Mouse (Mus musculus) liver, embryonic 16.5 days (tissue): ENCODE measurements around the gene Cldn14. TPM values are rescaled to one million over a fixed set of nuclear protein-coding genes. Genes with fewer than 3 reads are reported as not detected.
"Not testable (repeated sequence)": the region's sequence is repeated elsewhere in the genome, so short reads cannot be mapped to it uniquely, and the experiment has no call there.

Experiments
- ATAC-seq: fragments of 200-750 bp; cut with Nextera tagmentation; 2 replicates; pipeline ENCODE4 v1.8.0; 2017; ENCODE audit warnings: low read depth, mild to moderate bottlenecking, moderate number of reproducible peaks, moderate library complexity
- H3K27ac ChIP-seq: fragments of 300-500 bp; sonication (generic); 2 replicates; pipeline ENCODE4 v1.5.1; 2014; ENCODE audit warnings: mild to moderate bottlenecking, low read length
- H3K27me3 ChIP-seq: fragments of 300-500 bp; sonication (generic); 2 replicates; pipeline ENCODE4 v1.6.1; 2014; ENCODE audit warnings: low read depth, low read length, mixed read lengths; ENCODE audit not compliant: control insufficient read depth, insufficient read depth
- H3K36me3 ChIP-seq: fragments of 300-500 bp; sonication (generic); 2 replicates; pipeline ENCODE4 v1.6.1; 2014; ENCODE audit warnings: mild to moderate bottlenecking; ENCODE audit not compliant: control insufficient read depth, insufficient read depth
- H3K4me1 ChIP-seq: fragments of 300-500 bp; sonication (generic); 2 replicates; pipeline ENCODE4 v1.6.1; 2014; ENCODE audit warnings: low read depth, low read length, mixed read lengths; ENCODE audit not compliant: control insufficient read depth
- H3K4me2 ChIP-seq: fragments of 300-500 bp; sonication (generic); 2 replicates; pipeline ENCODE4 v1.6.1; 2014; ENCODE audit warnings: low read depth, low read length, mixed read lengths
- H3K4me3 ChIP-seq: fragments of 300-500 bp; sonication (generic); 2 replicates; pipeline ENCODE4 v1.5.1; 2014; ENCODE audit warnings: low read depth, mild to moderate bottlenecking, low read length
- H3K9ac ChIP-seq: fragments of 300-500 bp; sonication (generic); 2 replicates; pipeline ENCODE4 v1.6.1; 2014; ENCODE audit warnings: low read depth, low read length
- H3K9me3 ChIP-seq: fragments of 300-500 bp; sonication (generic); replicated peaks from 2 replicates; pipeline ENCODE4 v1.6.1; 2016; ENCODE audit warnings: low read length; ENCODE audit not compliant: control insufficient read depth
- WGBS: fragments of 180-500 bp; shearing (Covaris S2); extraction: QIAGEN DNeasy Blood & Tissue Kit; methylation state at CpG from one replicate; pipeline ENCODE4 v1.1.7; 2014; ENCODE audit not compliant: insufficient replicate concordance; 5-methylcytosine and 5-hydroxymethylcytosine counted together
- polyA plus RNA-seq: library from polyadenylated mRNA; unstranded; fragments of >200 nt; fragmentation: Nextera tagmentation; extraction: Ambion mirVana; gene quantifications from 2 replicates; pipeline ENCODE4 v1.2.1, GENCODE M21; 2015

Cldn14 gene
- polyA plus RNA-seq, 1 experiment from 2014 or later, result 4.6 TPM

DNA sequence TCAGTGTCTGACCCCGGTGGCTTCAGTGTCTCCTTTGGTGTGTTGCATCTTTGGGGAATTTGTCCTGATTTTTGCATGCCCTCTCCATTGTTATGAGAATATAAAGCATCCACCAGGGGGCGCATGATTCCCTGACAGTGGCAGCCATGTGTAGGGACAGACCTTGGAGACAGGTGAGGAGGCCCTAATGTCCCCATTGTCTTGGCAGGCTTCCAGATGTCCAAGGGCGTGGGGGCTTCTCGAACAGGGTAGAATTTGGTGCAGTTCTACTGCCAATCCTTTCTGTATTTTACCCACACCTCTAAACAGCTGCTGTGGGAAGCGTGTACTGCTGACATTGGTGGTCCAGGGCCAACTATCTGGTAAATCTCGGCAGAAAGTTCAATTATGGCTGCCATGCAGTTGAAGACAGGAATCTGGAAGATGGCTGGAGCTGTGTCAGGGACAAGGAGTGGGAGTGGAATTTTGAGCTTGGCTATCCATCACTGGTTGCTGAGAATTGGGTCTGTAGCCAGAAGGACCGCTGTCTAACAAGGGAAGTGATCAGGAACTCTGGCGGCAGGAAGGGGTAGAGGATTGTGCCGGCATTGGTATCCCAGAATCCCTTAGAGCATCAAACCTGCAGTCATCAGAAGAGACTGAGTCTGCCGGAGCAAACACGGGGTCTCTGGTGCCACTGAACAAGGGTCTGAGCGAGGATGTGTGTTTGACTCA is 29.8 kb upstream of the Cldn14 start:
- no peaks in the 10 kb centered on the region for H3K9me3 ChIP-seq
- no peaks in the 10 kb centered on the region for H3K36me3 ChIP-seq
- no peak overlapping the region for H3K9ac ChIP-seq
- no peak overlapping the region for H3K27ac ChIP-seq
- peaks cover 16% of the 10 kb centered on the region for H3K27me3 ChIP-seq
- no peak overlapping the region for H3K4me2 ChIP-seq
- no peak overlapping the region for H3K4me3 ChIP-seq
- no peak for ATAC-seq
- H3K4me1 ChIP-seq, result no peaks in the 10 kb centered on the region
- whole genome bisulfite sequencing, result 54% methylated on average over 12 of the region's 12 CpGs

DNA sequence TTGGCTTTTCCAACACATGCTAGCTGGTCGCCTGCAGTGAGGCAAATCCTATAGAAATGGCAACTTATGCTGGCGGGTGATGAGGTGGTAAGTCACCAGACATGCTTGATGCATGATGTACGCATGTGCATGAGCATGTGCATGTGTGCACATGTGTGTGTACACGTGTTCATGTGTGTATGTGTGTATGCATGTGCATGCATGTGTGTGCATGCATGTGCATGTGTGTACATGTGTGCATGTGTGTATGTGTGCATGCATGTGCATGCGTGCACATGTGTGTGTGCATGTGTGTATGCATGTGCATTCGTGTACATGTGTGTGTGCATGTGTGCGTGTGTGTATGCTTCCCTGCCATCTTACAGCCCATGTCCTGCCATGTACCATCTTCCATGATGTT is 28.6 kb upstream of the Cldn14 start:
- H3K9ac ChIP-seq, result no peak overlapping the region
- H3K4me2 ChIP-seq, result no peak overlapping the region
- ATAC-seq, result no peak
- no peaks in the 10 kb centered on the region for H3K4me1 ChIP-seq
- WGBS, result 61% methylated on average over 7 of the region's 7 CpGs
- H3K27ac ChIP-seq, result no peak overlapping the region
- peaks cover 16% of the 10 kb centered on the region for H3K27me3 ChIP-seq
- H3K36me3 ChIP-seq, result no peaks in the 10 kb centered on the region
- H3K9me3 ChIP-seq, result no peaks in the 10 kb centered on the region
- no peak overlapping the region for H3K4me3 ChIP-seq

DNA sequence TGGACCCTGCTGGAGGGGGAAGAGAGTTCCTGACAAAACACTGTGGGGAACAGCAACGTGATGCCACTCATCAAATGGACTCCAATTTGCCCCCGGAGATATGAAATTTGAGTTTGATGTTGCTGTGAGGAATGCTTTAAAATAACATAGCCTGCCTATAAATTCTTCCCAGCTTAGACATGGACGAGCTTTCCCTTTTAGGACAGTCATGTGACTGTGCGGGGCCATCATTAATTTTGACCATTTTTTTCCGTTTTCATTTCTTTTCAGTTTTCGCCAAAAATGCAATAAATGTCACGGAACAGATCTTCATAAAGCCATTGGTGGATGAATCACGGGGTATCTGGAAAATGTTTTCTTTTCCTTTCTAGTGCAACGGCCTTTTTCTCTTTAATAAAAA is 25.5 kb upstream of the Cldn14 start:
- ATAC-seq, result no peak
- 62% methylated on average over 9 of the region's 9 CpGs for WGBS
- H3K9ac ChIP-seq, result no peak overlapping the region
- H3K4me3 ChIP-seq, result no peak overlapping the region
- no peaks in the 10 kb centered on the region for H3K4me1 ChIP-seq
- H3K9me3 ChIP-seq, result no peaks in the 10 kb centered on the region
- H3K4me2 ChIP-seq, result no peak overlapping the region
- H3K27me3 ChIP-seq, result peaks cover under 1% of the 10 kb centered on the region; the same call in 1 of the 2 replicates
- no peaks in the 10 kb centered on the region for H3K36me3 ChIP-seq
- H3K27ac ChIP-seq, result no peak overlapping the region

DNA sequence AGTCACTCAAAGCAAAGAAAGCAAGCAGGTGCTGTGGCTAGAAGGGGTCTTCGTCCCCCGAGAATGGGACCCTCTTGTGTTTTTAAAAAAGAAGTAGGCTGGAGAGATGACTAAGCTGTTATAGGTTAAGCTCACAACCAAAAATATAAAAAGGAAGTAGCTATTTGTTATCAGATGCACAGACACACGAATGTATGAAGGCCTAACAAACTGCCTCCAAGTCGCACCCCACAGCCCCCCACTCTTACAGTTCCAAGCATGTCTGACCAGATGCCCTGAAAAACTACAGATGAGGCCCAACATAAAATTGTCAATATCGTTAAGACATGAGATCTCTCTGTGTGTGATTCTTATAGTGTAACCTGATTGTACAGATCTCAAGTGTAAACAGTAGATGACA is 23.6 kb upstream of the Cldn14 start:
- Histone ChIP-seq H3K4me2 (no peak overlapping the region), H3K4me1 (no peaks in the 10 kb centered on the region), H3K27ac (no peak overlapping the region), H3K27me3 (no peaks in the 10 kb centered on the region), H3K36me3 (no peaks in the 10 kb centered on the region), H3K9ac (no peak overlapping the region), H3K4me3 (no peak overlapping the region), H3K9me3 (no peaks in the 10 kb centered on the region)
- ATAC-seq, result no peak
- 19% methylated on average over 5 of the region's 5 CpGs for WGBS

DNA sequence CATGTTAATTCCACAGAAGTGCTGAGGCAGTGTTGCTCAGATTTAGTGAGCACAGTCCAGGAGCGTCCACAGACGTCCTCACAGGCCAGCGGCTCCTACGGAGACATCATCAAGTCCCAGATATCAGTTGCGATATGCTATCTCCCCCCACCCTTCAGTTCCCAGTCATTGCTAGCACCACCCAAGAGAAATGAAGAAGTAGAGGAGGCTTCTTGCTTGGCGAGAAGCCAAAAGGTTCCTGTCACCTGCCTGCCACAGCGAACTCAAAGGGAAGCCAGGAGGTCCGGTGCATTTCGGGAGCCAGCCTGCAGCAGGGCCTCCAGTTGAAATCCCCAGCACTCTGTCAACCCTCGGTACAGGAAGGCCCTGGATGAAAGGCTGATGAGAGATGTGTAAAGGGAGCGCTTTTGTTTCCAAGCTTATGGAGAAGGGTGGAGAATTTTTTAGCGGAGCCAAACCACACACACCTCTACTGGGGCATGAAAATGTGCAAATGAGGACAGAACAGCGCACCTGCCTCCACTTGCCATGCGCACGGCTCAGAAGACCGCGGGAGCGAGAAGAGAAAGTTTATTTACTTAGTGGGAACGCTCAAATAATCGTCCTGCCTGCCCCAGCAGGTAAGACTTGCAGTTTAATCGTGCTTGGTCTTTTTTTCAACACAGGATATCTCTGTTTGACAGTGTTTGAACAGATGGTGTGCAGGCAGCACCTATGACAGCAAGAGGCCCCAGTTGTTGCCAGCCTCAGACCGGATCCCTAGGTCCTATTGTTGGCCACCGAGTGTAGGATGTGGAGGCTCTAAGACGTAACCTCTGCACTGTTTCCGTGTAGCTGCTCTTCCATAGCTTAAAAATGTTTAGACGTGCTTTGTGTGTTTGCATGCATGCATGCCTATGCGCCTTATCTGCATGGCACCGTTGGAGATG is 15.0 kb upstream of the Cldn14 start:
- no peak overlapping the region for H3K9ac ChIP-seq
- H3K27me3 ChIP-seq, result no peaks in the 10 kb centered on the region
- no peaks in the 10 kb centered on the region for H3K36me3 ChIP-seq
- no peak overlapping the region for H3K4me3 ChIP-seq
- H3K4me2 ChIP-seq, result no peak overlapping the region
- H3K9me3 ChIP-seq, result no peaks in the 10 kb centered on the region
- WGBS, result 53% methylated on average over 28 of the region's 28 CpGs
- no peak overlapping the region for H3K27ac ChIP-seq
- no peaks in the 10 kb centered on the region for H3K4me1 ChIP-seq
- no peak for ATAC-seq

DNA sequence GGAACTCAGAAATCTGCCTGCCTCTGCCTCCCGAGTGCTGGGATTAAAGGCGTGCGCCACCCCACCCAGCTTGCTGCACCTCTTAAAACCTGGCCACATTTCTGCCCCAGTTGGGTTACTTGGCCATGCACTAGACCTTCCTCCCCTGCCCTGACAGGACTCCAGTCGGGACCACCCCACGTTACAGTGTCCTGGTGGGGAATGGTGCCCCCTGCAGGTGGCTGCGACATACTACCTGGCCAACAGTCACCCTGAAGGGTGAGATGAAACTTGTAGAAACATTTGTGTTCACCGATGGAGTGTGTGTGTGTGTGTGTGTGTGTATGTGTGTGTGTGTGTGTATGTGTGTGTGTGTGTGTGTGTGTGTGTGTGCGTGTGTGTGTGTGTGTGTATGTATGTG is 11.1 kb upstream of the Cldn14 start:
- 52% methylated on average over 8 of the region's 8 CpGs for WGBS
- not testable (repeated sequence) for H3K36me3 ChIP-seq, H3K27me3 ChIP-seq

DNA sequence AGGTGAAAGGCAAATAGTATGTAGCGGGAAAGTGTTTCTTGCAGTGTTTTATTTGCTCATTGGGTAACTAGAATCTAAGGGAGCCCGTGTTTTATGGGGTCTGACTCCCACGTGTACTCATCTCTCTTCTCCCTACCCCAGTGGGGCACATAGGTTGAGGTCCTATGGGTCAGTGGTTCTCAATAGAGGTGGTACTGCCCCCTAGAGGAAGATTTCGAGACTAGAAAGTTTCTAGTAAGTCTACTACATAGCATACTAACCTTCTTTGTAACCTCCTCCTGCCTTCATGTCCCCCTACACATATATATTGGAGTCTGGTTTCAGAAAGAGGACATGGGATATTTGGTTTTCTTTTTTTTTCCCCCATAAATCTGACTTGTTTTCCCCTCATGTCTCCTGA is 9.3 kb upstream of the Cldn14 start:
- no peak for ATAC-seq
- H3K27me3 ChIP-seq, result no peaks in the 10 kb centered on the region
- H3K4me3 ChIP-seq, result no peak overlapping the region
- H3K4me1 ChIP-seq, result no peaks in the 10 kb centered on the region; the same call in 1 of the 2 replicates
- H3K36me3 ChIP-seq, result no peaks in the 10 kb centered on the region
- 39% methylated on average over 4 of the region's 4 CpGs for WGBS
- H3K27ac ChIP-seq, result no peak overlapping the region
- no peaks in the 10 kb centered on the region for H3K9me3 ChIP-seq
- no peak overlapping the region for H3K4me2 ChIP-seq
- H3K9ac ChIP-seq, result no peak overlapping the region

More for the DNA sequence above, 11.1 kb upstream of the Cldn14 start:
- H3K9me3 ChIP-seq, H3K9ac ChIP-seq, ATAC-seq, H3K4me3 ChIP-seq, H3K4me2 ChIP-seq, H3K4me1 ChIP-seq, H3K27ac ChIP-seq: not testable (repeated sequence)

DNA sequence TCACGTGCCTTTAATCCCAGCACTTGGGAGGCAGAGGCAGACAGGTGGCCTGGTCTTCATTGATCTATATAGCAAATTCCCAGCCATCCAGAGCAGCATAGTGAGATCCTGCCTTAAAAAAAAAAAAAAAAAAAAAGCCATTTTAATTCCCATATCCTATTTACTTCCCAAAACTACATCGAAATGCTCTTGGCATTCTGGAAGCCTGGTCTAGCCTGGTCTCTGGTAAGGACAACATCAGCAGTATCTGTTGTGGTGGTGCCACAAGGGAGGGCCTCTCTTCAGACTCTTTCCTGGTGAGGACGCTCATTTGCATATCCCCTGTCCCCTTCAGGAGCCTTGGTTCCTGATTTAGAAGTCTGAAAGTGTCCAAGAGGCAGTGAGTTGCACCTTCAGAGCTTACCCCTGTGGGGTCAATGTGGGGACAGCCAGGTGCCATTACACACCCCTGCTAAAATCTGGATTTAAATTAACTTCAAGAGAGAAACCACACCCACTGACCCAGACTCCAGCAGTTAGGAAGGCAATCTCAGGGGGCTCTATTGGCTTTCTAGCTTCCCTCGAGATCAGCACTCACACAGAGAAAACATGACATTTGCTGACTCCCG is 6.0 kb upstream of the Cldn14 start:
- Histone ChIP-seq H3K36me3 (no peaks in the 10 kb centered on the region), H3K27me3 (0 out of 2 replicates have a peak, but pooled peaks cover 4% of the 10 kb centered on the region), H3K4me3 (no peak overlapping the region), H3K4me2 (no peak overlapping the region), H3K9ac (no peak overlapping the region), H3K27ac (no peak overlapping the region), H3K9me3 (no peaks in the 10 kb centered on the region), H3K4me1 (no peaks in the 10 kb centered on the region; the same call in 1 of the 2 replicates)
- no peak for ATAC-seq
- WGBS, result 60% methylated on average over 5 of the region's 5 CpGs
